Mouse (Mus musculus) intestine, embryonic 14.5 days (tissue): ENCODE measurements around the gene Slc2a10. TPM values are rescaled to one million over a fixed set of nuclear protein-coding genes. Genes with fewer than 3 reads are reported as not detected.
"Not testable (repeated sequence)": the region's sequence is repeated elsewhere in the genome, so short reads cannot be mapped to it uniquely, and the experiment has no call there.

Experiments used
- ATAC-seq: fragments of 200-750 bp; cut with Nextera tagmentation; replicated peaks from 2 replicates; pipeline ENCODE4 v1.8.0; 2017; ENCODE audit warnings: low read depth, moderate number of reproducible peaks, moderate TSS enrichment, moderate library complexity; ENCODE audit not compliant: low FRiP score, low TSS enrichment
- DNase-seq: peaks from one replicate; pipeline ENCODE4 v3.0.0-alpha.2; 2018; ENCODE audit warnings: low spot score
- H3K27ac ChIP-seq: fragments of 300-500 bp; sonication (generic); 2 replicates; pipeline ENCODE4 v1.5.1; 2014; ENCODE audit warnings: low read depth, mild to moderate bottlenecking, control low read depth
- H3K27me3 ChIP-seq: fragments of 300-500 bp; sonication (generic); replicated peaks from 2 replicates; pipeline ENCODE4 v1.6.1; 2014; ENCODE audit warnings: low read length, control low read depth; ENCODE audit not compliant: control insufficient read depth, insufficient read depth
- H3K36me3 ChIP-seq: fragments of 300-500 bp; sonication (generic); 2 replicates; pipeline ENCODE4 v1.6.1; 2014; ENCODE audit warnings: low read length, control low read depth; ENCODE audit not compliant: control insufficient read depth, insufficient read depth
- H3K4me1 ChIP-seq: fragments of 300-500 bp; sonication (generic); replicated peaks from 2 replicates; pipeline ENCODE4 v1.6.1; 2014; ENCODE audit warnings: low read length, control low read depth, mixed read lengths; ENCODE audit not compliant: control insufficient read depth, insufficient read depth
- H3K4me2 ChIP-seq: fragments of 300-500 bp; sonication (generic); 2 replicates; pipeline ENCODE4 v1.6.1; 2014; ENCODE audit warnings: low read length
- H3K4me3 ChIP-seq: fragments of 300-500 bp; sonication (generic); 2 replicates; pipeline ENCODE4 v1.5.1; 2014; ENCODE audit warnings: low read depth, low read length, control low read depth, mixed read lengths
- H3K9ac ChIP-seq: fragments of 300-500 bp; sonication (generic); 2 replicates; pipeline ENCODE4 v1.6.1; 2014; ENCODE audit warnings: mild to moderate bottlenecking, low read length
- H3K9me3 ChIP-seq: fragments of 300-500 bp; sonication (generic); 2 replicates; pipeline ENCODE4 v1.6.1; 2016; ENCODE audit warnings: low read length, control low read depth; ENCODE audit not compliant: control insufficient read depth
- WGBS: fragments of 180-500 bp; shearing (Covaris S2); extraction: QIAGEN DNeasy Blood & Tissue Kit; methylation state at CpG from one replicate; pipeline ENCODE4 v1.1.7; 2014; 5-methylcytosine and 5-hydroxymethylcytosine counted together
- polyA plus RNA-seq: library from polyadenylated mRNA; unstranded; fragments of >200 nt; fragmentation: Nextera tagmentation; extraction: Ambion mirVana; gene quantifications from 2 replicates; pipeline ENCODE4 v1.2.1, GENCODE M21; 2014

Slc2a10 gene
- polyA plus RNA-seq, 1 experiment from 2014 or later = 4.7 TPM

DNA sequence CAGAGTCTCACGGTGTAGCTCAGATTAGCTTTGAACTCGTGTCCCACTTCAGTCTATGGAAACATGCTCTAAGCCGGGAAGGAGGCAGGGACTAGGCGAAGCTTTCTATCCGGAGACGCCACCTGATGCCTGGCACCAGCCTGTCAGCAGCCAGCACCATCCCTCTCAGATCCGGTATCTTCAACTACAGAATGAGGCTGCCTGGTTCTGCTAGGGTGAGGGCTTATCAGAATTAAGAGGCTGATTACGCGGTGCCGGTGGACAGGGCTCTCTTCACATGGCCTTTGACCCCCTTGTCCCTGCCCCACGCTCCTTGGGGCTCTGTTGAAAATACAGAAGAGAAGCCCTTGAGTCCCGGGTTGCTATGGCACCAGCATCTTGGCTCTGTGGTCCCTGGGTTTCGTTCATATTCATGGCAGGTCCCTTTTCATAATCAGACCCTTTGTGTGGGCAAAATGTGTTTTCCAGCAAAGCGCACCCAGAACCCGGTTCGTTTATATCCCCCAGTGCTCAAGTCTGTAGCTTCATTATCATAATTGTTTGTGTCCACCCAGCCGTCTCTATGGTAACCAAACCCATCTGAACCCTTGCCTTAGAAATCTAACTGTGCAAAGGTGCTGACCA is 9.9 kb upstream of the Slc2a10 start:
- peak; percentile 17; the same call in 1 of the 2 replicates for ATAC-seq

DNA sequence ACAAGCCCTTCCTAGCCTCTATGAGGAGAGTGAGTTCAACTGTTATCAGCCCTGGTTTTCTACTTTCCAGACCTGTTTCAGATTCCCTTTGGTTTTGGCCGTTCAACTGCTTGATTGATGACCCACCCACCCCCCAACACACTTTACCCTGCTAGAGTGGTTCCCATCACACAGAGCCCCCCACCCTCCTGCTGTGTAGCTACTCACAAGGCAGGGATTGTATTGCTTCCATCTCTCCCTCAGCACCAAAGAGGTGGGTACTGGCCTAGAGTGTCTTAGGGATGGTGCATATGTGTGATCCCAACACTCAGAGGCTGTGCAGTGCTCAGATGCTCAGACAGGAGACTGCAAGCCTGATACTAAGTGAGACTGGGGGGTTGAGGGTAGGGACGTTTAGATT is 9.1 kb upstream of the Slc2a10 start:
- DNase-seq (no peak), ATAC-seq (no peak)
- Histone ChIP-seq H3K27me3 (no peaks in the 10 kb centered on the region), H3K4me1 (peaks cover 3% of the 10 kb centered on the region; the same call in 1 of the 2 replicates), H3K9ac (no peak overlapping the region), H3K27ac (no peak overlapping the region), H3K36me3 (peaks cover 15% of the 10 kb centered on the region), H3K4me3 (no peak overlapping the region), H3K9me3 (no peaks in the 10 kb centered on the region), H3K4me2 (no peak overlapping the region)
- WGBS = 46% methylated on average over 2 of the region's 2 CpGs

More for the DNA sequence above, 9.9 kb upstream of the Slc2a10 start:
- 26% methylated on average over 17 of the region's 17 CpGs for WGBS
- Histone ChIP-seq H3K27ac (0 out of 2 replicates have a peak overlapping the region, but pooled peaks have one; percentile 51), H3K9ac (peak overlapping the region; percentile 74), H3K9me3 (no peaks in the 10 kb centered on the region), H3K4me3 (peak overlapping the region; percentile 74), H3K4me2 (peak overlapping the region; percentile 85), H3K36me3 (peaks cover 23% of the 10 kb centered on the region), H3K4me1 (peaks cover 3% of the 10 kb centered on the region; the same call in 1 of the 2 replicates), H3K27me3 (no peaks in the 10 kb centered on the region)
- no peak for DNase-seq

DNA sequence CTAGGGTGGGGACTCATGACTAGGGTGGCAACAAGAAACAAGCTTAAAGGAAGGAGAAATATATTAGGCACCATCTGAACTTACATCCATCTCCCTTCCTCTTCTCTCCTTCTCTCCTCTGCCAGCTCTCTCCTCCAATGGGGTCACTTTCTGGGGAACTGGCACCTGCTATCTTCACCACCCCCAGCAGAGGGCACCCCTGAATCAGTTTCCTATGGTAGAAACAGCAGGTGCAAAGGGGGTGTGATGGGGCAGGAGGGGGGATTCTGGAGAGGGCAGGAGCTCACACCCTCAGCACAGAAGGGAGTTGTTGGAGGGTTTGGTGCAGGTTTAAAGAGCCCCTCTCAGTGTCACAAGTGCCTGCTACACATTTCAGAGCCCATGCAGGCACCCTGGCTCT is 7.3 kb upstream of the Slc2a10 start:
- peaks cover 3% of the 10 kb centered on the region; the same call in 1 of the 2 replicates for H3K4me1 ChIP-seq
- H3K9me3 ChIP-seq = no peaks in the 10 kb centered on the region
- no peaks in the 10 kb centered on the region for H3K27me3 ChIP-seq
- no peak overlapping the region for H3K9ac ChIP-seq
- DNase-seq (no peak), ATAC-seq (no peak)
- H3K4me3 ChIP-seq = no peak overlapping the region
- H3K36me3 ChIP-seq = no peaks in the 10 kb centered on the region
- no peak overlapping the region for H3K27ac ChIP-seq
- no peak overlapping the region for H3K4me2 ChIP-seq

DNA sequence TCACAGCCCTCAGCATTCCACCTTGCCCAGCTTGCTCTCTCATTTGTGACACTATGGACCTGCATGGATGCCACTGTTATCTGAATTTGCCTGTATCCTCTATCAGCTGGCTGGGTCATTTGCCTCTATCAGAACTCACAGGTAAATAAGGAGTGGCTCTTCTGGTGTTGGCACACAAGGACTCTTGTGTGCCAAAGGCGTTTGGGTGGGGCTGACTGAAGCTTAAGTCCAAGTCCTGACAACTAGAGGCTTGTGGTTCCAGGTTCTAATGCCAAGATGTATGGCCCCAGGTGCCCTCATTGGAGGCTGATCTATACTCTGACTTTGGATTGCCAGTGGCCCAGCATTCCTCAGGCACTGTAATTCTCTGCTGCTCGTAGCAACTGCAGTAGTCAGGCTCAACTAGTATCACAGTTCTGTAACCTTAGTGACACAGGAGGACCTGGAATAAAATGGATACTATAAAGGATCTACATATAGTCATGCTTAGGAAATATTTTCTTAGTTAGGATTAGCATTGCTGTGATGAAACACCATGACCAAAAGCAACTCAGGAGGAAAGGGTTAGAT is 5.8 kb upstream of the Slc2a10 start:
- WGBS = 61% methylated on average over 2 of the region's 2 CpGs
- ATAC-seq = no peak

DNA sequence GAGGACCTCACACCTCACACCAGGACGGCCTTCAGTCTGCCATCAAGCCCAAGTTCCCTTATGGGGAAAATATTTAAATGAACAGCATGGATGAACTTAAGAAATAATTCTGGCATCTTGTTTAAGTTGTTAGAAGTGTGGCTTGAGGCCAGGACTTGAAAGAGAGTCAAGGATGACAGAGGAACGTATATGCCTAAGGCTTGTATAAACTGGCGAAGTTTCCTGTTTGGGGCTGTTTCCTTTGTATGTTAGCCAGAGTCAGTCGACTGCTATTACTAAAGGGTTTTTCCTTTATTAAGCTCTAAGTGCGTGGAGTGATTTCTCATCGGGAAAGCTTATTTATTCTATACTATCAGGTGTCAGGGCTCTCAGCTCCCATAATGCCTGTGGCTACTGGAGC is 4.8 kb upstream of the Slc2a10 start:
- no peaks in the 10 kb centered on the region for H3K36me3 ChIP-seq
- DNase-seq (no peak), ATAC-seq (no peak)
- no peak overlapping the region for H3K4me2 ChIP-seq
- H3K9me3 ChIP-seq = no peaks in the 10 kb centered on the region
- H3K27ac ChIP-seq = no peak overlapping the region
- H3K9ac ChIP-seq = no peak overlapping the region
- no peaks in the 10 kb centered on the region for H3K27me3 ChIP-seq
- H3K4me3 ChIP-seq = no peak overlapping the region
- WGBS = 42% methylated on average over 6 of the region's 6 CpGs
- H3K4me1 ChIP-seq = peaks cover 5% of the 10 kb centered on the region; the same call in 1 of the 2 replicates

More for the DNA sequence above, 5.8 kb upstream of the Slc2a10 start:
- Histone ChIP-seq H3K36me3 (no peaks in the 10 kb centered on the region), H3K4me3 (no peak overlapping the region), H3K27me3 (no peaks in the 10 kb centered on the region), H3K4me2 (no peak overlapping the region), H3K27ac (no peak overlapping the region), H3K9ac (no peak overlapping the region), H3K9me3 (no peaks in the 10 kb centered on the region), H3K4me1 (0 out of 2 replicates have a peak, but pooled peaks cover 3% of the 10 kb centered on the region)
- no peak for DNase-seq

DNA sequence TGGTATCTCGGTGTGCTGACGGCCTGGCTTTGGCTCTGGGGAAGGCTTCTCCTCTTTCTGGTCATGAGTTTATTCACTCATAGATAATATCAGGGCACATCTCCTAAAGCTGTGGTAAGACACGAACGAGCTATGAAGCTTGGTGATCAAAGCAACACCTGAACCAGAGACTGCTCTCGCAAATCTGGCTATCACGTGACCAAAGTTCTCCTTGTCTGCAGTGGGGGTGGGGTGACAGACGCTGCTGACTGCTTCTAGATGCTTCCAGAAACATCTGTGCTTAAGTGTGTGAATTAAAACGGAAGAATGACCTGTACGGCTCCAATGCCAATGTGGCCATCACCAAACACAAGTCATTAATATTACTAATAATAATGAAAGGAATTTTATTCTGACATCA is 6.1 kb downstream of the Slc2a10 start:
- Histone ChIP-seq H3K4me2 (no peak overlapping the region), H3K36me3 (no peaks in the 10 kb centered on the region), H3K4me1 (peaks cover 13% of the 10 kb centered on the region), H3K27ac (no peak overlapping the region), H3K27me3 (no peaks in the 10 kb centered on the region), H3K9ac (no peak overlapping the region), H3K9me3 (no peaks in the 10 kb centered on the region), H3K4me3 (no peak overlapping the region)
- ATAC-seq (no peak), DNase-seq (no peak)
- WGBS = 60% methylated on average over 9 of the region's 9 CpGs

DNA sequence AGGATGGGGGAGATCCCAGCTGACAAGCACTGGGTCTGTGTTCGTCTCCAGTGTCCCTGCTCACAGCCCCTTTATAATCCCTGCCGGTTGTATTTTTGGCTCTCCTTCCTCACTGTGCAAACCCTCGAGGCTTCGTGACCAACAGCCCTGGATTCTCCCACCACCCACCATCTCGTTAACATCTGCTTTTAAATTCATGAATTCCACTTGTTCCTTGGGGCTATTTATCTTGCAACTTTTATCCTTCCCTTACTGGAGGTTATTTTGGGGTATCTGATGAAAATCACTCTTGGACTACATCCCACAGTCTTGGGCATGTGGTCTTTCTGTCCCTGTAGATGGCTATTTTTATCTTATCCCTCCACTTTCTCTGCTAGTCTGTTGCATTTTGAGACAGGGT is 6.9 kb downstream of the Slc2a10 start:
- ATAC-seq (no peak), DNase-seq (no peak)
- Histone ChIP-seq H3K27me3 (no peaks in the 10 kb centered on the region), H3K36me3 (no peaks in the 10 kb centered on the region), H3K4me2 (no peak overlapping the region), H3K4me1 (peaks cover 13% of the 10 kb centered on the region), H3K4me3 (no peak overlapping the region), H3K9ac (no peak overlapping the region), H3K27ac (no peak overlapping the region), H3K9me3 (no peaks in the 10 kb centered on the region)
- 63% methylated on average over 5 of the region's 5 CpGs for WGBS

DNA sequence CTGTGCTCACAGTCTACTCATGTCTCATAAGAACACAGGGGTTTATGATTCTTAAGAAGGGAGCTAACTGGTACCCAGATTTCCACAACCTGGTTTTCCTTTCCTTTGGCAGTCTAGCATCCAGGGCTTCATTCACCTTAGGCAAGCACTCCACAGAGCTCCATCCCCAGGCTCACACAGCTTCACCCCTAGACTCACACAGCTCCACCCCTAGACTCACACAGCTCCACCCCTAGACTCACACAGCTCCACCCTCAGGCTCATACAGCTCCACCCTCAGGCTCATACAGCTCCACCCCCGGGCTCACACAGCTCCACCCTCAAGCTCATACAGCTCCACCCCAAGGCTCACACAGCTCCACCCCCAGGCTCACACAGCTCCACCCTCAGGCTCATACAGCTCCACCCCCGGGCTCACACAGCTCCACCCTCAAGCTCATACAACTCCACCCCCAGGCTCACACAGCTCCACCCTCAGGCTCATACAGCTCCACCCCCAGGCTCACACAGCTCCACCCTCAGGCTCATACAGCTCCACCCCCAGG is 7.4 kb downstream of the Slc2a10 start:
- 80% methylated on average over 2 of the region's 2 CpGs for WGBS
- not testable (repeated sequence) for H3K27ac ChIP-seq, ATAC-seq, H3K4me2 ChIP-seq, H3K9ac ChIP-seq, H3K36me3 ChIP-seq, H3K27me3 ChIP-seq, H3K4me3 ChIP-seq, DNase-seq, H3K9me3 ChIP-seq
- H3K4me1 ChIP-seq = peaks cover 13% of the 10 kb centered on the region

DNA sequence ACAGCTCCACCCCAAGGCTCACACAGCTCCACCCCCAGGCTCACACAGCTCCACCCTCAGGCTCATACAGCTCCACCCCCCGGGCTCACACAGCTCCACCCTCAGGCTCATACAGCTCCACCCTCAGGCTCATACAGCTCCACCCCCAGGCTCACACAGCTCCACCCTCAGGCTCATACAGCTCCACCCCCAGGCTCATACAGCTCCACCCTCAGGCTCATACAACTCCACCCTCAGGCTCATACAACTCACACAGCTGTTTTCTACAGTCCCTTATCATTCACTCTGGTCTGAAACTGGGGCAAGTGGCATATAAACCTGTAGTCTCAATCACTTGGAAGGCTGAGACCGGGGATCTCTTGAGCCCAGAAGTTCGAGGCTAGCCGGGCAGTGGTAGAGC is 7.9 kb downstream of the Slc2a10 start:
- H3K4me3 ChIP-seq, H3K4me2 ChIP-seq, ATAC-seq, H3K27ac ChIP-seq, H3K27me3 ChIP-seq, H3K9ac ChIP-seq, H3K36me3 ChIP-seq, H3K9me3 ChIP-seq, DNase-seq: not testable (repeated sequence)
- WGBS = 87% methylated on average over 4 of the region's 4 CpGs
- peaks cover 13% of the 10 kb centered on the region for H3K4me1 ChIP-seq
